Mouse (Mus musculus) layer of hippocampus, postnatal 14 days (tissue): ENCODE measurements around the gene Qtrt2. TPM values are rescaled to one million over a fixed set of nuclear protein-coding genes. Genes with fewer than 3 reads are reported as not detected.

Experiments
- DNase-seq, 2 experiments: peaks; one replicate each; pipeline ENCODE4 v3.0.0; 2021 to 2022; ENCODE audit warnings: low spot score in 2 of 2, mixed read lengths in 1 of 2
- total RNA-seq, 2 experiments: library from RNA; stranded (reverse); gene quantifications; 2 replicates each; pipeline ENCODE4 v1.2.3; 2021

Qtrt2 gene
- total RNA-seq, 2 experiments from 2014 or later: 31.1 to 34.3 TPM

DNA sequence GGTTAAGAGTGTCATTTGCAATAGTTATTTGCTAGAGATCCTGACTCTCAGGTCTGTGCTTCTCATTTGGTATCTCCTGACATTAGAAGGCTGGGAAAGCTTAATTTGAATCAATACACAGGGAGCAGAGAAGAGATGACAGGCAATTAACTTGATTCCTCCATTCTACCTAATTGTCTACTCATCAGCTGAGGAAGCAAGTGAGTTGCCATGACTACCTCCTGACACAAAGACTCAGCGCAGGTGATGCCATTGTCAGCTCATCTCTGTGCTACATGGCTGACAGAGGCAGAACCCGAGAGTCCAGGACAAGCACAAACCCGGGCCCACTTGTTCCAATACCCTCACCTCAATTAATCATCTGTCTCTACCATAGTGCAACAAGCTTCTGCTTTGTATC, 99.1 kb downstream of the Qtrt2 start:
- DNase-seq: no peak

- DNase-seq: no peak
Observed at GRCm38 (mm10) chr16:43818404-43818803, 108.2 kb downstream of the Qtrt2 start.

DNA sequence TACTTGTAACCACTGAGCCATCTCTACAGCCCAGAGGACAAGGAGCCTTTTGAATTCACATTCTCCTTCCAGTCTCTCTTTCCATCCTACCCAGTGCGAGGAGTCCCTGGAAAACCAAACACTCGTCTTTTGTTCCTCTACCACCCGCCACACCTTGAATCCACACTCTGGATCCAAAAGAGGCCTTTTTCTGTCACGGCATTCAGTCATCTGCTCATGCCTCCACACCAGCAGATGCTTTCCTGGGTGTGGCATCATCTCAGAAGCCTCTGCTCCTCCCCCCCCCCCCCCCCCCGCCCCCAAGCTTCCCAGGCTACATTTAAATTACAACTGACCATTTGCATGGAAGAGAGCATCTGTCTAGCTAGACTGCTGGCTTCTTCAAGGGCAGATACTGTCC, 110.3 kb downstream of the Qtrt2 start:
- no peak for DNase-seq

GRCm38 (mm10) chr16:43814644-43815043, 112.0 kb downstream of the Qtrt2 start:
- DNase-seq: peak; percentile 69 to 82

Other genes starting within 250 kb of the Qtrt2 start
- gene Drd3, start 172.8 kb downstream of the Qtrt2 start, total RNA-seq: under 1 TPM in 1 of 2 experiments, not detected in 1; 0.36 TPM
- gene Ccdc191, start 37.0 kb downstream of the Qtrt2 start, total RNA-seq: 1 to 10 TPM; 2.2 to 7.8 TPM
- gene Zdhhc23, start 53.0 kb upstream of the Qtrt2 start, total RNA-seq: 10 to 100 TPM; 55.4 TPM
- 1 to 10 TPM; 4.4 to 4.7 TPM for gene Gramd1c, start 136.5 kb upstream of the Qtrt2 start, total RNA-seq
- gene Atp6v1a, start 212.9 kb upstream of the Qtrt2 start, total RNA-seq: 100 to 1,000 TPM; 491 to 508 TPM
- 10 to 100 TPM; 52.6 to 54.0 TPM for gene Naa50, start 213.0 kb upstream of the Qtrt2 start, total RNA-seq
- 10 to 100 TPM; 39.4 to 42.0 TPM for gene Usf3, start 246.4 kb upstream of the Qtrt2 start, total RNA-seq